Mouse (Mus musculus) brain, embryonic 14.5 days (tissue): Measurements from ENCODE around the gene Tulp2.

Experiments
- CTCF ChIP-seq: fragments of 200-500 bp; IDR thresholded peaks from 2 replicates; pipeline ENCODE4 v1.5.1; 2012; ENCODE audit warnings: inconsistent platforms, mild to moderate bottlenecking, moderate library complexity, borderline replicate concordance; ENCODE audit not compliant: insufficient read depth, insufficient read length; ENCODE audit errors: extremely low read depth
- POLR2A ChIP-seq: fragments of 200-500 bp; IDR thresholded peaks from 2 replicates; pipeline ENCODE4 v1.6.1; 2012; ENCODE audit warnings: mild to moderate bottlenecking, inconsistent platforms, borderline replicate concordance; ENCODE audit not compliant: poor library complexity, insufficient read depth, insufficient read length, severe bottlenecking; ENCODE audit errors: extremely low read depth

- TF ChIP-seq POLR2A (no peak), CTCF (no peak)
Measured at GRCm38 (mm10) chr7:45508561-45508960, 26.9 kb downstream of the Tulp2 start.
